Mouse (Mus musculus) right cerebral cortex, postnatal 25 days (tissue): ENCODE data around the gene Nek3.
"Not testable (repeated sequence)": the region's sequence is repeated elsewhere in the genome, so short reads cannot be mapped to it uniquely, and the experiment has no call there.

Experiments
- DNase-seq: peaks from one replicate; pipeline ENCODE4 v3.0.0; 2022

Nek3 gene

DNA sequence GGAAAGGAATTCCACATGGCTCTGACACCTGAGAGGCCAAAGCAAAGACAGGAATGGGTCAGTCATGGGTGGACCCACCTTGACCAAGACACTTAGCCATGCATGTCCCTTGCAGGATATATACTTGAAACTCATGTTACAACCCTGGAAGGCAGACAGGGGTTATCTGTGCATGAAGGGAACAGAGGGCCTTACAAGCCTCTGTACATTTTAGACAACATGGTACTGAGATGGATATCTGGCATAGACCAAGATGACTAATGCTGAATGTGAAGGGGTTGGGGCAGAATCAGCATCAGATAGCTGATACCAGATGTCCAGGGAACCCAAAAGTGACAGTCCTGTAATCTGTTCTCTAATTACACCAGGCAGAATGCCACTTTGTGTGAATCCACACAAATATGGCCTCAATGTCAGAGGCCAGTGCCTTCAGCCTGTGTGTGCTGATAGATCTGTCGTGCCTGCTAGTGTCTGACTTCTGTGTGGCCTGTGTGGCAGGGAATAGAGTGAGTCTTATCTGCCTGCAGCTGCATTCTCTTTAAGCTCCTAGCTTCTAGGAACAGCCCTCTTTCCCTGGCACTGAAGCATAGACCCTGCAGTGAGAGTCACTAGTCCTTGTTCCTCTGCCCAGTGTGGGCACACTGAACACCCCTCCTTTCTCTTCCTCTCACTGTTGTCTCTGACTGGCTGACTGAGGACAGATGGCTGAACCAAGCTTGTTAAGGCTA lies 22.3 kb downstream of the Nek3 start:
- DNase-seq = no peak

DNA sequence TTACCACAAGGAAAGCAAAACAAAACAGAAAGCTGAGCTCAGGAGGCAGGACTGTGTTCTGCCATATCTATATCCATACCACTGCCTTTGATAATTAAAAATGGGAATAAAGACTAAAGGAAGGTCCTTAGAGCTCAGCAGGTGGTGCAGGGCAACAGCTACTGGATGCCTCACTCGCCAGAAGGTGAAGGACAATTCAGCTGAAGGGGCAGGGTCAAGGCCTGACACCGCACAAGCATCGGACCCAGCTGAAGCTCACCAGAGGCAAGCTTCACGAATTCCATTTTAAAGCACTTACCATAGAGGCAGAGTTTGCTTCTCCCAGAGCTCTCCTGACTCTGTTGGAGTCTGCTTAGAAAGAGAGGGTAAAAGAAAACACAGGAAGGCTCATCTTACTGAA lies 23.6 kb downstream of the Nek3 start:
- no peak for DNase-seq

DNA sequence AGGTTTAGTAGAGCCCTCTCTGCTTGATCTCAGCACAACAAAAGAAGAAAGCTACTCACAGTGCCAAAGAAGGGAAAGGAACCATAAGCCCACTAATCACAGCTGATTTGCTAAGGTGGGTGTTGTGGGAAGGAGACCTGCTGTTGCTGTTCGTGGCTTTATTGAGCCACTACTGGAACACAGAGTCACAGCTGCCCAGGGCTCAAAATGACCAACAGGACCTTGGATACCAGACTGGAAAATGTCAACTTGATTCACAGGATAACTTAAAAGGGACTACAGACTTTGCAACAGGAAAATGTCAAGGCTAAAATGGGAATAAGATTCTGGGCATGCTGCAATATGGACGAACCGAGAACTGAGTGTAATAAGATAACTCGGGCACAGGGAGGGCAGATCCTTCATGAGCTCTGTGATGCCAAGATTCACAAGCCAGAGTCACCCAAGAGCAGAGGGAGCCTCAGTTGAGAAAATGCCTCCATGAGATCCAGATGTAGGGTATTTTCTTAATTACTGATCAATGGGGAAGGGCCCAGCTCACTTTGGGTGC lies 24.3 kb downstream of the Nek3 start:
- DNase-seq = no peak

DNA sequence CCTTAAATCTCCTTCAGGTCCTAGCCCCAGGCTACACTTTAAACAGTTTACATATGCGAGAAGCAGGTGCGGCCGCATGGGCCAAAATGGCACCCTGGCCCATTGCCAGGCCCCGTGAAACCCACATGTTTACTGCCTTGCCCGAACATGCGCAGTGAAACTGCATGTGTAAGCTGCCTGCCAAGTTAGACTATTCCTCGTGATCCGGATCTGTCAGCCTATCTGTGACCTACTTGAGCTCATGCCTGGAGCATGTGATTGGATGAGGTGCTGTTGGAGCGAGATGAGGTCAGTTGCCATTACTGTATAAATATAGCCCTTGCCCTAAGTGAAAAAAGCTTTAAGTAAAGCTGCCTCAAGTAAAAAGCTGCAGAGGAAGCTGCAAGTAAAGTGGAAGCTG lies 29.8 kb downstream of the Nek3 start:
- DNase-seq = not testable (repeated sequence)

DNA sequence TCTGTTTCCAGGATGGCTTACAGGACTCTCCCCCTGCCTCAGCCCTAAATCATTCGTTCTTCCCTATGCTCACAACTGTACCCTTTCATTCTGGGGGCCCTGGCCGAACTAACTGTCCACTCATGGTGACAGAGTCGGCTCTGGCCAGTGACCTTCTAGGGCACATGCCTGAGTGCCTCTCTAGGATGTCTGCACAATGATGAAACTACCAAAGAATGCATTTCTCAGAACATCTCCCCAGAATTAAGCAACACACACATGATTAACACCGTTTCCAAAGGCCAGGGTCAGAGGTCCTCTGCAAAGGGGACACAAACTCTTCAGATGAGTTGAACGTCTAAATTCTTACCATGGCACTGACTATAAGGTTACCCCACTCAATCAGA lies 31.5 kb downstream of the Nek3 start:
- no peak for DNase-seq

DNA sequence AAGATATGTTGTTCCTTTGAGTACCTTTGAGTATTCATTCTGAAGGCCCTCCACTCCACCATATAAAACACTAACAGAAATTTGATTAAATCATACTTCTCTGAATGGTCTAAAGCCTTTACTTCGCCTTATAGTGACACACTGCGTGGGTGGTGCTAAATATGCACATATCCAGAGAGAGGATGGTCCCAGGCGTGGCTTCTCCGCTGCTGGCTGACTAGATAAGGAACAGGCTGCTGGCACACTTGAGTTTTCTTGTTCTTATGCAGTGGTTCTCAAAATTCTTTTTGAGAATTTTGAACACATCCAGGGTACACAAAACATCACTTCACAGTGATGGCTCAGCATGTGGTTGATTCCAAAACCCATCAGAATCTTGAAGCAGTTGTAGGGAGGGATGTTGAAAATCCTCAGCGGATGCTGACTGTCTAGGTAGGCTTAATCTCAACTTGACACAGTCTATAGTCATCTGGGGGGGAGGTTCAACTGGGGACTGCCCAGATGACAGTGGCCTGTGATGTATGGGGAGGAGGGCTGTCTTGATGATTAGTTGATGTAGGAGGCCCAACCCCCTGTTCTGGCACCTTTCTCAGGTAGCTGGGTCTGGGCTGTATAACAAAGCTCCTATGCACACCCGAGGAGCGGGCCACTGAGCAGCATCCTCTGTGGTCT lies 32.0 kb downstream of the Nek3 start:
- no peak for DNase-seq

DNA sequence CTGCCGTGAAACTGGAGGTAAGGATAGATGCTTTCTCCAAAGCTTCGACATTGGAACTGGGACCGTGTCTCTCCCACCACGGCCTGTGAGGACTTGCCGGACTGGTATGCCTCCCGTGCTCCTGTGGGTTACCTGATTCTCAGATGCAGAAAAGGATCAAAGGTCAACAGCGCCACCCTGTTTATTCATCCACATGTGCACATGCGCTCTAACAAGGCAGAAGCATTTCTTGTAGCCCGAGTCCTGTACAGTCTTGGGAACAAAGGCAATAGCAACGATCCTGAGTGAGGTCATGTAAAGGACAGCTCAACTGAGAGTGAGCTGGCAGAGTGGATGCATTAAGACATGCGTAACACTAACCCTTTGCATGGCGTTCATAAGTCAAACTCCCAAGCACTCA lies 34.2 kb downstream of the Nek3 start:
- no peak for DNase-seq

DNA sequence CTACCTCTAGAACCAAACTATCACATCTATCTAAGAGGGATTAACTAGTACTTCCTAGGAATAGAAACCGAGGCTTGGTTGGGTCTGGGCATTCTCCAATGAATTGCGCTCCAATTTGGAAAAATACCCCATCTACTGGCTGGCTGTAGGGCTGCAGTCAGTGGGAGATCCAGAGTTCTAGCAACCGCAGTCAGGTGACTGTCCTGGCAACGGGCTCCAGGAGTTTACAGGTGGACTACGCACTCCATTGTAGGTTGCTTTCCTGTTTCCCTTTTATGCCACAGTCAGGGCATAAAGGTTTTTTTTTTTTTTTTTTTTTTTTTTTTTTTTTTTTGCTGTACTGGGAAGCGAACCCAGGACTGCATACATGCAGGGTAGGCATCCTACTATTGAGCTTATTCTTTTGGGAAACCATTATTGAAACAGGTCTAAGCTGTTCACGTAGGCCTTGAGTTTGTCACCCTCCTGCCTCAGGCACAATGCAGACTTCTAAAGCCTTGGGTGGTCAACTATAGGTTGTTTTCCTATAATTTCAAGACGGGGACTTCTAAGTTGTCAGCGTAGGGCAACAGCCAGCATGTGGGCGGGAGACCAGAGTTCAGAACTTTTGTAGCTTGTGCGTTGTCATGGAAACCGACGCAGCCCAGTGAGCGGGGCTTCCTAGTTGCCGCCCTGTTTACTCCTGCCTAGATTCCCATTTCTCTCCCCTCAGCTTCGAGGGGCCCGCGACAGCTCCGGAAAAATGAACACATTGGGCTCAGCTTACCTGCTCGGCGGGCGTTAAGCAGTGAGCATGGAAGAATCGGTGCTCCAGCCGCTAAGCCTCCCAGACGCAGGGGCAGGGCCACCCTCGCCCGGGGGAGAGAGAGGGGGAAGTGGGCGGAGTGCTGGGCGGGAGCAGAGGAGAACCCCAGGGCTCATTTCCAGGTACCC lies 41.7 kb downstream of the Nek3 start, which contains the start of gene Nek5:
Gene Nek5 (minus strand): TSS at position 834 of the 933 bp plus-strand sequence.
- DNase-seq = no peak

DNA sequence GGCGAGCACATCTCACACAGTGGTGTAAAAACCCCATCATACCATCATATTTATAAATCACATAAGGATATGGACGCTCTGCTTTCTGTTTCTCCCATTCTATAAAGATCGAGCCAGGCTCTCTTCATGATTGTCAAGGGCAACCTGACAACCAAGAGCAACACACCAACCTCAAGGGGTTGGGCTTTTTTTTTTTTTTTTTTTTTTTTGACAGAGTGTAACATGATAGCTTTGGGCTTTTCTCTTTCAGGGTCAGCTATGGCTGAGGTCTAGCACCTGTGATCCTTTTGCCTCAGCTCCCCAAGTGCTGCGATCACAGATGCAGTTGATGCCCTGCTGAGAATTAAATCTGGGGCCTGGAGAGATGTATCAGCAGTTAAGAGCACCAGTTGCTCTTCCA lies 59.2 kb downstream of the Nek3 start:
- DNase-seq = no peak

DNA sequence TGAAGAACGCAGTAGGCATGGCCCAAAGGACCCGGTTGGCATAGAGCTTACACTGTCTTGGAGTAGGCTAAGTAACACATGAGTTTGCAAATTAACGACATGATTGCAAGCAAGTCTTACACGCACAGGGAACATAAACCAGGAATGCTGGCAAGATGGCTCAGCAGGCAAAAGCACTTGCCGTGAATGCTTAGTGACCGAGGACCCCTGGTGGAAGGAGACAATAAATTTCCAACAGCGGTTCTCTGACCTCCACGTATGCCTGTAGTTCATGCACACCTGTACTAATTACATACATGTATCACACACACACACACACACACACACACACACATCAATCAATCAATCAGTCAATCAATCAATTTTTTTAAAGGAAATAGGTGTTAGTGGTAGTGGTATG lies 74.7 kb downstream of the Nek3 start:
- no peak for DNase-seq

DNA sequence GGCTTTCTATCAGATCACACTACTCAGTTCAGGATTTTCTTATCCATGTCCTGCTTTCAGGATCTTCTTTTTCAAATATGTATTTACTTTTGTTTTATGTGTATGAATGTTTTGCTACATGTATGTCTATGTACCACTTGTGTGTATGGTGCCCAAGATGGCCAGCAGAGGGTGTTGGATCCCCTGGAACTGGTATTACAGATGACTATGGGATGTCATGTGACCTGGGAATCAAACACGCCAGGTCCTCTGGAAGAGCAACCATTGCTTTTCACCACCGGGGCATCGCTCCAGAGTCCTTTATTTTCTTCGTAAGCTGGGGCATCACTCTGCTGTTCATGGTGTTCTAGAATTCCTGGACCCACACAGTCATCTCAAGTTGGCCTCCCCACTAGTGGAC lies 77.0 kb downstream of the Nek3 start:
- no peak for DNase-seq

DNA sequence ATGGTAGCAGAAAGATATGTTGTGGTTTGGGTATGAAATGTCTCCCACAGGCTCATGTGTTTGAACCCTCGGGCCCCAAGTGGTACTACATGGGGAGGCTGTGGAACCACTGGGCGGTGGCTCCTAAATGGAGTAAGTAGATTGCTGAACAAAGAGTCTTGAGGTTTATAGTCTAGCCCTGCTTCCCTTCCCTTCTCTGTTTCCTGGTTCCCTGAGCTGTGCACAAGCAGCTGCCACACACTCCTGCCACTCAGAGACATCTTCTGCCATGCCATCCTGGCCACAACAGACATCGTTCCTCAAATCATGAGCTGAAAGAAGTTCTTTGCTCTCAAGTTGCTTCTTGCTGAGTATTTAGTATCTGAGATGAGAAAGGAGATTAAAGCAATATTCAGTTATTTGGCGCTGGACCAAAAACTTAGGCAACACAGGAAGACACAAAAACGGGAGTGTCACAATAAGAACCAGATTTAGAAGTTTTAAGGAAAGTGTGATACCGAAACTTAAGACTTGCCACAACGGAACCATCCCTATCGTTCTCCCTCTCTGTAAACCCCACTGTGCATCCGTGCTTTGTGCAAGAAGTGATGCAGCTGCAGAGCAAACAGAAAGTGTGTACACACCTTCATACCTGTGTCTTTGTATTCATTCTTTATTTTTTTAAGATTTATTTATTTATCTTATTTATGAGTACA lies 86.8 kb downstream of the Nek3 start:
- DNase-seq = no peak
